Mouse (Mus musculus): ENCODE data around the gene Camta1. TPM values are rescaled to one million over a fixed set of nuclear protein-coding genes. Genes with fewer than 3 reads are reported as not detected.

Camta1 gene
- polyA plus RNA-seq, 1 experiment from 2014 or later: 81.8 TPM

- no peaks in the 10 kb centered on the region for H3K36me3 ChIP-seq (ENCODE audit: control insufficient read depth, insufficient read depth, low read length)
- H3K27ac ChIP-seq (ENCODE audit: low read length): no peak overlapping the region
- no peak overlapping the region for H3K4me3 ChIP-seq (replicated peaks; ENCODE audit: low read length)
- H3K9ac ChIP-seq (ENCODE audit: low read length): no peak overlapping the region
- no peaks in the 10 kb centered on the region for H3K4me1 ChIP-seq (ENCODE audit: control insufficient read depth, insufficient read depth, low read length)
- no peaks in the 10 kb centered on the region for H3K9me3 ChIP-seq (replicated peaks; ENCODE audit: control insufficient read depth, low read length)
- H3K27me3 ChIP-seq (ENCODE audit: control insufficient read depth, insufficient read depth, low read length): no peaks in the 10 kb centered on the region
- 38% methylated on average over 8 of the region's 8 CpGs for WGBS
- ATAC-seq (ENCODE audit: insufficient read depth, low FRiP score): no peak
- H3K4me2 ChIP-seq (ENCODE audit: low read depth, low read length): no peak overlapping the region
These were observed 411.7 kb downstream of the Camta1 start for GRCm38 (mm10) chr4:151449981-151450380.

- Histone ChIP-seq H3K4me3 (replicated peaks; ENCODE audit: low read length) (no peak overlapping the region), H3K4me1 (ENCODE audit: control insufficient read depth, insufficient read depth, low read length) (no peaks in the 10 kb centered on the region), H3K4me2 (ENCODE audit: low read depth, low read length) (no peak overlapping the region), H3K9ac (ENCODE audit: low read length) (no peak overlapping the region), H3K27me3 (ENCODE audit: control insufficient read depth, insufficient read depth, low read length) (no peaks in the 10 kb centered on the region), H3K27ac (ENCODE audit: low read length) (no peak overlapping the region), H3K36me3 (ENCODE audit: control insufficient read depth, insufficient read depth, low read length) (no peaks in the 10 kb centered on the region), H3K9me3 (replicated peaks; ENCODE audit: control insufficient read depth, low read length) (no peaks in the 10 kb centered on the region)
- WGBS: 83% methylated on average over 2 of the region's 2 CpGs
- ATAC-seq (ENCODE audit: insufficient read depth, low FRiP score): no peak
These were observed 413.3 kb downstream of the Camta1 start for GRCm38 (mm10) chr4:151448341-151448740.

- no peak for ATAC-seq (ENCODE audit: insufficient read depth, low FRiP score)
- H3K9me3 ChIP-seq (replicated peaks; ENCODE audit: control insufficient read depth, low read length): 0 out of 2 replicates have a peak, but pooled peaks cover 4% of the 10 kb centered on the region
- H3K4me3 ChIP-seq (replicated peaks; ENCODE audit: low read length): no peak overlapping the region
- H3K27ac ChIP-seq (ENCODE audit: low read length): no peak overlapping the region
- WGBS: 88% methylated on average over 4 of the region's 4 CpGs
- no peaks in the 10 kb centered on the region for H3K4me1 ChIP-seq (ENCODE audit: control insufficient read depth, insufficient read depth, low read length)
- no peaks in the 10 kb centered on the region for H3K36me3 ChIP-seq (ENCODE audit: control insufficient read depth, insufficient read depth, low read length)
- no peak overlapping the region for H3K9ac ChIP-seq (ENCODE audit: low read length)
- H3K27me3 ChIP-seq (ENCODE audit: control insufficient read depth, insufficient read depth, low read length): no peaks in the 10 kb centered on the region
- no peak overlapping the region for H3K4me2 ChIP-seq (ENCODE audit: low read depth, low read length)
These were observed 417.0 kb downstream of the Camta1 start for GRCm38 (mm10) chr4:151444665-151445064.

DNA sequence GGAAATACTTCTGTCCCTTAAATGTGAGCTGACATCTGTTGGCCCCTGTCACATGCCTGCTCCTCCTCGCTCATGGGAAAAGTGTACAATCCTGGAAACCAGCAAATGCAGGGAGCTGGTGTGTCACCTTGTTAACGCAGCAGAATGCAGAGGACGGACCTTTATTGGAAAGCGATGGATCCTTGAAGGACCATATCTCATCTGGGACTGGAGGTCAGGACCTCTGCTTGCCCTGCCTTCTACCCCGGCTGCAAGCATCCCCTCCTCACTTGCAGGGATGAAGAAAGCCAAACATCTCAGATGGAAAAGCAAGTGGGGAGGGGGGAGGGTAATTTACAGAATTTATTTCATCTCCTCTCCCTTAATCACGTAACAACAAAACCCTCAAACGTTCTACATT is 423.1 kb downstream of the Camta1 start:
- Histone ChIP-seq H3K36me3 (ENCODE audit: control insufficient read depth, insufficient read depth, low read length) (no peaks in the 10 kb centered on the region), H3K27me3 (ENCODE audit: control insufficient read depth, insufficient read depth, low read length) (no peaks in the 10 kb centered on the region), H3K27ac (ENCODE audit: low read length) (no peak overlapping the region), H3K4me1 (ENCODE audit: control insufficient read depth, insufficient read depth, low read length) (no peaks in the 10 kb centered on the region), H3K9me3 (replicated peaks; ENCODE audit: control insufficient read depth, low read length) (0 out of 2 replicates have a peak, but pooled peaks cover 4% of the 10 kb centered on the region), H3K9ac (ENCODE audit: low read length) (no peak overlapping the region), H3K4me3 (replicated peaks; ENCODE audit: low read length) (no peak overlapping the region), H3K4me2 (ENCODE audit: low read depth, low read length) (no peak overlapping the region)
- no peak for ATAC-seq (ENCODE audit: insufficient read depth, low FRiP score)
- 30% methylated on average over 7 of the region's 7 CpGs for WGBS

GRCm38 (mm10) chr4:151437859-151438258 is 423.8 kb downstream of the Camta1 start:
- Histone ChIP-seq H3K27me3 (ENCODE audit: control insufficient read depth, insufficient read depth, low read length) (no peaks in the 10 kb centered on the region), H3K9me3 (replicated peaks; ENCODE audit: control insufficient read depth, low read length) (0 out of 2 replicates have a peak, but pooled peaks cover 4% of the 10 kb centered on the region), H3K4me2 (ENCODE audit: low read depth, low read length) (no peak overlapping the region), H3K36me3 (ENCODE audit: control insufficient read depth, insufficient read depth, low read length) (no peaks in the 10 kb centered on the region), H3K4me3 (replicated peaks; ENCODE audit: low read length) (no peak overlapping the region), H3K9ac (ENCODE audit: low read length) (no peak overlapping the region), H3K4me1 (ENCODE audit: control insufficient read depth, insufficient read depth, low read length) (no peaks in the 10 kb centered on the region), H3K27ac (ENCODE audit: low read length) (no peak overlapping the region)
- 73% methylated on average over 11 of the region's 11 CpGs for WGBS
- no peak for ATAC-seq (ENCODE audit: insufficient read depth, low FRiP score)

GRCm38 (mm10) chr4:151425133-151425532 is 436.5 kb downstream of the Camta1 start:
- no peak overlapping the region for H3K4me3 ChIP-seq (replicated peaks; ENCODE audit: low read length)
- 60% methylated on average over 3 of the region's 3 CpGs for WGBS
- no peaks in the 10 kb centered on the region for H3K4me1 ChIP-seq (ENCODE audit: control insufficient read depth, insufficient read depth, low read length)
- no peak overlapping the region for H3K27ac ChIP-seq (ENCODE audit: low read length)
- no peak overlapping the region for H3K9ac ChIP-seq (ENCODE audit: low read length)
- no peaks in the 10 kb centered on the region for H3K36me3 ChIP-seq (ENCODE audit: control insufficient read depth, insufficient read depth, low read length)
- no peak for ATAC-seq (ENCODE audit: insufficient read depth, low FRiP score)
- H3K9me3 ChIP-seq (replicated peaks; ENCODE audit: control insufficient read depth, low read length): no peaks in the 10 kb centered on the region
- H3K4me2 ChIP-seq (ENCODE audit: low read depth, low read length): no peak overlapping the region
- H3K27me3 ChIP-seq (ENCODE audit: control insufficient read depth, insufficient read depth, low read length): no peaks in the 10 kb centered on the region

- no peak overlapping the region for H3K27ac ChIP-seq (ENCODE audit: low read length)
- 79% methylated on average over 4 of the region's 4 CpGs for WGBS
- no peak overlapping the region for H3K4me3 ChIP-seq (replicated peaks; ENCODE audit: low read length)
- no peaks in the 10 kb centered on the region for H3K9me3 ChIP-seq (replicated peaks; ENCODE audit: control insufficient read depth, low read length)
- ATAC-seq (ENCODE audit: insufficient read depth, low FRiP score): no peak
- H3K27me3 ChIP-seq (ENCODE audit: control insufficient read depth, insufficient read depth, low read length): no peaks in the 10 kb centered on the region
- H3K4me1 ChIP-seq (ENCODE audit: control insufficient read depth, insufficient read depth, low read length): no peaks in the 10 kb centered on the region
- no peak overlapping the region for H3K9ac ChIP-seq (ENCODE audit: low read length)
- H3K4me2 ChIP-seq (ENCODE audit: low read depth, low read length): no peak overlapping the region
- H3K36me3 ChIP-seq (ENCODE audit: control insufficient read depth, insufficient read depth, low read length): no peaks in the 10 kb centered on the region
These were observed 438.8 kb downstream of the Camta1 start for GRCm38 (mm10) chr4:151422922-151423321.

GRCm38 (mm10) chr4:151422361-151422760 is 439.3 kb downstream of the Camta1 start:
- Histone ChIP-seq H3K9me3 (replicated peaks; ENCODE audit: control insufficient read depth, low read length) (no peaks in the 10 kb centered on the region), H3K27ac (ENCODE audit: low read length) (no peak overlapping the region), H3K4me2 (ENCODE audit: low read depth, low read length) (no peak overlapping the region), H3K4me1 (ENCODE audit: control insufficient read depth, insufficient read depth, low read length) (no peaks in the 10 kb centered on the region), H3K27me3 (ENCODE audit: control insufficient read depth, insufficient read depth, low read length) (no peaks in the 10 kb centered on the region), H3K36me3 (ENCODE audit: control insufficient read depth, insufficient read depth, low read length) (no peaks in the 10 kb centered on the region), H3K9ac (ENCODE audit: low read length) (no peak overlapping the region), H3K4me3 (replicated peaks; ENCODE audit: low read length) (no peak overlapping the region)
- WGBS: 35% methylated on average over 8 of the region's 8 CpGs
- no peak for ATAC-seq (ENCODE audit: insufficient read depth, low FRiP score)

DNA sequence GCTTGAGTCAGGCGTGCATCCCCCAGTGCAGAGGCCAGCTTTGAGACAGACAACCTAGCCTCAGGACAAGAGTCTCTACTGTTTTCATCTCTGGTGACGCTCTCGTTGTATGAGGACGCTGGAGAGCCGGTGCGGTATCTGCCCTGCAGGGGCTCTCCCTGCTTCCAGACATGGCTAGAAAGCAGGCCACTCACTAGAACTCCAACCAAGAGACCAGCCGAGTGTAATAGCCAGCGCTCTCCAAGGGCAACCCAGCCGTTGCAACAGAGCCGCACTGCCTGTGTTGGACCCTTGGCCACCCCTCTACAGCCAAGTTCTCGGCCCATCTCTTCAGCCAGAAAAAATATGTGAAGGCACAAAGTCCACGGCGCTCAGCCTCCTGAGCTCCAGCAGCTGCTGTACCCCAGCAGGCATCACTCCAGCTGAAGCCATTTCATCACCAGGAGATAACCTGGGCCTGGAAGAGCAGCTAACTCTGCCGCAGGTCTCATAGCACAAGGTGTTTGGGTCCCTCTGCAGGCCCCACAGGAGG is 443.3 kb downstream of the Camta1 start:
- WGBS: 68% methylated on average over 14 of the region's 14 CpGs
- no peak for ATAC-seq (ENCODE audit: insufficient read depth, low FRiP score)
- H3K9me3 ChIP-seq (replicated peaks; ENCODE audit: control insufficient read depth, low read length): no peaks in the 10 kb centered on the region

More for the DNA sequence above, 443.3 kb downstream of the Camta1 start:
- no peak overlapping the region for H3K4me3 ChIP-seq (replicated peaks; ENCODE audit: low read length)
- H3K4me2 ChIP-seq (ENCODE audit: low read depth, low read length): no peak overlapping the region
- no peak overlapping the region for H3K27ac ChIP-seq (ENCODE audit: low read length)
- no peak overlapping the region for H3K9ac ChIP-seq (ENCODE audit: low read length)
- H3K27me3 ChIP-seq (ENCODE audit: control insufficient read depth, insufficient read depth, low read length): no peaks in the 10 kb centered on the region
- no peaks in the 10 kb centered on the region for H3K4me1 ChIP-seq (ENCODE audit: control insufficient read depth, insufficient read depth, low read length)
- H3K36me3 ChIP-seq (ENCODE audit: control insufficient read depth, insufficient read depth, low read length): no peaks in the 10 kb centered on the region
